Mouse (Mus musculus) testis, postnatal 14 days (tissue): ENCODE measurements at regions not wholly inside any gene's neighbourhood (a gene's known extent, or its start where the extent isn't known, plus 50 kb on each side); places are given as distances from the start of the nearest gene placed in this dataset.
A peak's percentile ranks its signal among the peaks of the same experiment; 100 is the strongest.

Experiments
- DNase-seq: peaks from one replicate; pipeline ENCODE4 v3.0.0; 2021; ENCODE audit warnings: low spot score

- DNase-seq, result no peak
These were observed 218.7 kb upstream of the F930015N05Rik start for GRCm38 (mm10) chr11:64655162-64655561.

- DNase-seq, result no peak
These were observed 226.7 kb upstream of the F930015N05Rik start for GRCm38 (mm10) chr11:64663166-64663565.

GRCm38 (mm10) chr11:64667010-64667409 is 230.6 kb upstream of the F930015N05Rik start:
- DNase-seq, result no peak

GRCm38 (mm10) chr11:64667521-64667920 is 231.1 kb upstream of the F930015N05Rik start:
- DNase-seq, result no peak

- no peak for DNase-seq
These were observed 235.4 kb upstream of the F930015N05Rik start for GRCm38 (mm10) chr11:64671898-64672297.

GRCm38 (mm10) chr11:64673546-64673945 is 237.1 kb upstream of the F930015N05Rik start:
- no peak for DNase-seq

- no peak for DNase-seq
These were observed 267.3 kb upstream of the F930015N05Rik start for GRCm38 (mm10) chr11:64703776-64704175.

GRCm38 (mm10) chr11:64711801-64712200 is 267.0 kb upstream of the Elac2 start:
- DNase-seq, result no peak

- DNase-seq, result no peak
These were observed 263.7 kb upstream of the Elac2 start for GRCm38 (mm10) chr11:64715182-64715581.

GRCm38 (mm10) chr11:64718316-64719085 is 260.3 kb upstream of the Elac2 start:
- DNase-seq, result peak; percentile 44

GRCm38 (mm10) chr11:64726249-64726648 is 252.6 kb upstream of the Elac2 start:
- DNase-seq, result no peak

- DNase-seq, result no peak
These were observed 250.9 kb upstream of the Elac2 start for GRCm38 (mm10) chr11:64727841-64728421.

- DNase-seq, result no peak
These were observed 239.9 kb upstream of the Elac2 start for GRCm38 (mm10) chr11:64738948-64739347.

GRCm38 (mm10) chr11:64743753-64744152 is 235.1 kb upstream of the Elac2 start:
- DNase-seq, result no peak

- no peak for DNase-seq
These were observed 232.7 kb upstream of the Elac2 start for GRCm38 (mm10) chr11:64746146-64746545.

GRCm38 (mm10) chr11:64749976-64750375 is 228.9 kb upstream of the Elac2 start:
- no peak for DNase-seq

- no peak for DNase-seq
These were observed 226.5 kb upstream of the Elac2 start for GRCm38 (mm10) chr11:64752299-64752698.

- no peak for DNase-seq
These were observed 226.0 kb upstream of the Elac2 start for GRCm38 (mm10) chr11:64752816-64753215.

- no peak for DNase-seq
These were observed 224.8 kb upstream of the Elac2 start for GRCm38 (mm10) chr11:64754076-64754475.

- DNase-seq, result no peak
These were observed 223.3 kb upstream of the Elac2 start for GRCm38 (mm10) chr11:64755563-64755962.

GRCm38 (mm10) chr11:64760626-64761025 is 218.2 kb upstream of the Elac2 start:
- no peak for DNase-seq

GRCm38 (mm10) chr11:64762755-64763154 is 216.1 kb upstream of the Elac2 start:
- no peak for DNase-seq

GRCm38 (mm10) chr11:64764056-64764455 is 214.8 kb upstream of the Elac2 start:
- no peak for DNase-seq

GRCm38 (mm10) chr11:64776691-64777090 is 202.1 kb upstream of the Elac2 start:
- no peak for DNase-seq
